Mouse (Mus musculus): Measurements from ENCODE around the gene Olfr959. TPM values are rescaled to one million over a fixed set of nuclear protein-coding genes. Genes with fewer than 3 reads are reported as not detected.

The Olfr959 gene
- not detected in 2 replicates for polyA plus RNA-seq (2014; fragmentation: Nextera tagmentation; extraction: Ambion mirVana)

- Histone ChIP-seq H3K4me2 (no peak within 1 kb of the TSS), H3K36me3 (ENCODE audit: control insufficient read depth, insufficient read depth, low read length) (no peaks in the 10 kb centered on the region), H3K9ac (ENCODE audit: low read depth, low read length) (no peak within 1 kb of the TSS), H3K9me3 (replicated peaks; ENCODE audit: control insufficient read depth, low read length) (no peaks in the 10 kb centered on the region), H3K27ac (ENCODE audit: low read depth, low read length) (no peak within 1 kb of the TSS), H3K4me1 (ENCODE audit: control insufficient read depth, insufficient read depth, low read length) (no peaks in the 10 kb centered on the region), H3K27me3 (ENCODE audit: control insufficient read depth, insufficient read depth, low read length) (no peaks in the 10 kb centered on the region), H3K4me3 (ENCODE audit: low read depth, low read length) (no peak within 1 kb of the TSS)
- no peak for ATAC-seq (replicated peaks; ENCODE audit: insufficient number of reproducible peaks, low FRiP score, low TSS enrichment)
- 79% methylated on average over 3 of the region's 3 CpGs for WGBS (ENCODE audit: insufficient replicate concordance)
These were observed at the start of gene Olfr959 for GRCm38 (mm10) chr9:39575469-39575868. Gene Olfr959, minus strand, starts transcription at chr9:39575569.

- H3K4me2 ChIP-seq, result no peak overlapping the region
- H3K4me3 ChIP-seq (ENCODE audit: low read depth, low read length), result no peak overlapping the region
- ATAC-seq (replicated peaks; ENCODE audit: insufficient number of reproducible peaks, low FRiP score, low TSS enrichment), result no peak
- no peaks in the 10 kb centered on the region for H3K27me3 ChIP-seq (ENCODE audit: control insufficient read depth, insufficient read depth, low read length)
- WGBS (ENCODE audit: insufficient replicate concordance), result 69% methylated on average over 2 of the region's 2 CpGs
- no peak overlapping the region for H3K9ac ChIP-seq (ENCODE audit: low read depth, low read length)
- no peaks in the 10 kb centered on the region for H3K4me1 ChIP-seq (ENCODE audit: control insufficient read depth, insufficient read depth, low read length)
- H3K36me3 ChIP-seq (ENCODE audit: control insufficient read depth, insufficient read depth, low read length), result no peaks in the 10 kb centered on the region
- no peak overlapping the region for H3K27ac ChIP-seq (ENCODE audit: low read depth, low read length)
- H3K9me3 ChIP-seq (replicated peaks; ENCODE audit: control insufficient read depth, low read length), result no peaks in the 10 kb centered on the region
These were observed 49.3 kb upstream of the Olfr959 start for GRCm38 (mm10) chr9:39624711-39625110.

GRCm38 (mm10) chr9:39623783-39624182 is 48.4 kb upstream of the Olfr959 start:
- no peak overlapping the region for H3K9ac ChIP-seq (ENCODE audit: low read depth, low read length)
- no peak for ATAC-seq (replicated peaks; ENCODE audit: insufficient number of reproducible peaks, low FRiP score, low TSS enrichment)
- no peak overlapping the region for H3K27ac ChIP-seq (ENCODE audit: low read depth, low read length)
- WGBS (ENCODE audit: insufficient replicate concordance), result 82% methylated on average over 3 of the region's 3 CpGs
- H3K9me3 ChIP-seq (replicated peaks; ENCODE audit: control insufficient read depth, low read length), result no peaks in the 10 kb centered on the region
- no peak overlapping the region for H3K4me3 ChIP-seq (ENCODE audit: low read depth, low read length)
- no peak overlapping the region for H3K4me2 ChIP-seq
- H3K4me1 ChIP-seq (ENCODE audit: control insufficient read depth, insufficient read depth, low read length), result no peaks in the 10 kb centered on the region
- H3K27me3 ChIP-seq (ENCODE audit: control insufficient read depth, insufficient read depth, low read length), result no peaks in the 10 kb centered on the region
- no peaks in the 10 kb centered on the region for H3K36me3 ChIP-seq (ENCODE audit: control insufficient read depth, insufficient read depth, low read length)

DNA sequence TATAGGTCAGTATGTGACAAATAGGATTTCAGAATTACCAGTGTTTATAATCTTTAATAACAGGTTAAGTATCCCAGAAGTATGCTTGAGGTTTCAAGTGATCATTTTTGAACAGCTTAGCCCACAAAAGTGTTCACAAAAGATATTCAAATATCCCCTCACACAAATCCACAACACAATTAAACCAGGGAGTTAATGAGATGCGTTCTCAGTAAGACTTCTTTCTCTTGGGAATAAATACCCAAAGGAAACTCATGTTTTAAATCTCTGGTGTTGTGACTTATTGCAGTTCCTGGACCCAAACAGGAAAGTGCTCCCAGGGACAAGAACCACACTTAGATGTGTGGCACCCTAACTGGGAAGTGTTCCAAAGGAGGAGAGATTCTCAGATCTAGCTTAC is 45.7 kb upstream of the Olfr959 start, which contains the start of gene Olfr960:
Gene Olfr960 (plus strand): TSS at position 301 of the 400 bp plus-strand sequence.
- no peak within 1 kb of the TSS for H3K9ac ChIP-seq (ENCODE audit: low read depth, low read length)
- no peaks in the 10 kb centered on the region for H3K4me1 ChIP-seq (ENCODE audit: control insufficient read depth, insufficient read depth, low read length)
- no peak within 1 kb of the TSS for H3K4me3 ChIP-seq (ENCODE audit: low read depth, low read length)
- ATAC-seq (replicated peaks; ENCODE audit: insufficient number of reproducible peaks, low FRiP score, low TSS enrichment), result no peak
- no peaks in the 10 kb centered on the region for H3K27me3 ChIP-seq (ENCODE audit: control insufficient read depth, insufficient read depth, low read length)
- 74% methylated on average over 1 of the region's 1 CpGs for whole genome bisulfite sequencing (ENCODE audit: insufficient replicate concordance)
- H3K4me2 ChIP-seq, result no peak within 1 kb of the TSS
- no peaks in the 10 kb centered on the region for H3K36me3 ChIP-seq (ENCODE audit: control insufficient read depth, insufficient read depth, low read length)
- no peak within 1 kb of the TSS for H3K27ac ChIP-seq (ENCODE audit: low read depth, low read length)
- H3K9me3 ChIP-seq (replicated peaks; ENCODE audit: control insufficient read depth, low read length), result no peaks in the 10 kb centered on the region

DNA sequence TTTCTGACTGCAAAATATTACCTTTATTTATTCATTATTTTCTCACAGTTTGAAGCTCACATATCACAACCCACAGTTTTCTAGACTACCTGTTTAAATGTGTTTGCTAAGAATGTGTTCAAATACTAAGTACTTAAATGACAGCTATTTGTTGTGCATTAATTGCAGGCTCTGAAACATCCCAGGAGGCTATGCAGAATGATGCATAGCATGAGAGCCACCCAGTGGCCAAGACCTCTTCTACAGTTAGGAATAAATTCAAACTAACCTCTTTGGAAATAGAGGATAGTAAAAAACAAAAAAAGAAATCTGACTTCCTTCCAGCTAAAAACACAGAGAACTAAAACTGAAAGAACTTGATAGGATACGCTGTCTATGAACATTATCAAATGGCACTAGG is 36.6 kb upstream of the Olfr959 start:
- no peak overlapping the region for H3K9ac ChIP-seq (ENCODE audit: low read depth, low read length)
- ATAC-seq (replicated peaks; ENCODE audit: insufficient number of reproducible peaks, low FRiP score, low TSS enrichment), result no peak
- H3K27ac ChIP-seq (ENCODE audit: low read depth, low read length), result no peak overlapping the region
- H3K4me2 ChIP-seq, result no peak overlapping the region
- no peaks in the 10 kb centered on the region for H3K36me3 ChIP-seq (ENCODE audit: control insufficient read depth, insufficient read depth, low read length)
- H3K4me1 ChIP-seq (ENCODE audit: control insufficient read depth, insufficient read depth, low read length), result no peaks in the 10 kb centered on the region
- no peaks in the 10 kb centered on the region for H3K27me3 ChIP-seq (ENCODE audit: control insufficient read depth, insufficient read depth, low read length)
- WGBS (ENCODE audit: insufficient replicate concordance), result 45% methylated on average over 1 of the region's 1 CpGs
- H3K4me3 ChIP-seq (ENCODE audit: low read depth, low read length), result no peak overlapping the region
- no peaks in the 10 kb centered on the region for H3K9me3 ChIP-seq (replicated peaks; ENCODE audit: control insufficient read depth, low read length)

GRCm38 (mm10) chr9:39610355-39610754 is 35.0 kb upstream of the Olfr959 start, which contains the start of gene Olfr148:
Gene Olfr148, plus strand, starts transcription at chr9:39610655.
- Histone ChIP-seq H3K9me3 (replicated peaks; ENCODE audit: control insufficient read depth, low read length) (no peaks in the 10 kb centered on the region), H3K4me2 (no peak within 1 kb of the TSS), H3K9ac (ENCODE audit: low read depth, low read length) (no peak within 1 kb of the TSS), H3K4me3 (ENCODE audit: low read depth, low read length) (no peak within 1 kb of the TSS), H3K4me1 (ENCODE audit: control insufficient read depth, insufficient read depth, low read length) (no peaks in the 10 kb centered on the region), H3K27me3 (ENCODE audit: control insufficient read depth, insufficient read depth, low read length) (no peaks in the 10 kb centered on the region), H3K36me3 (ENCODE audit: control insufficient read depth, insufficient read depth, low read length) (no peaks in the 10 kb centered on the region), H3K27ac (ENCODE audit: low read depth, low read length) (no peak within 1 kb of the TSS)
- no peak for ATAC-seq (replicated peaks; ENCODE audit: insufficient number of reproducible peaks, low FRiP score, low TSS enrichment)
- WGBS (ENCODE audit: insufficient replicate concordance), result 73% methylated on average over 3 of the region's 3 CpGs

- Histone ChIP-seq H3K36me3 (ENCODE audit: control insufficient read depth, insufficient read depth, low read length) (no peaks in the 10 kb centered on the region), H3K9me3 (replicated peaks; ENCODE audit: control insufficient read depth, low read length) (no peaks in the 10 kb centered on the region), H3K4me3 (ENCODE audit: low read depth, low read length) (no peak overlapping the region), H3K27me3 (ENCODE audit: control insufficient read depth, insufficient read depth, low read length) (no peaks in the 10 kb centered on the region), H3K9ac (ENCODE audit: low read depth, low read length) (no peak overlapping the region), H3K27ac (ENCODE audit: low read depth, low read length) (no peak overlapping the region), H3K4me1 (ENCODE audit: control insufficient read depth, insufficient read depth, low read length) (no peaks in the 10 kb centered on the region), H3K4me2 (no peak overlapping the region)
- no peak for ATAC-seq (replicated peaks; ENCODE audit: insufficient number of reproducible peaks, low FRiP score, low TSS enrichment)
These were observed 33.1 kb upstream of the Olfr959 start for GRCm38 (mm10) chr9:39608497-39608896.

- H3K9me3 ChIP-seq (replicated peaks; ENCODE audit: control insufficient read depth, low read length), result no peaks in the 10 kb centered on the region
- no peaks in the 10 kb centered on the region for H3K4me1 ChIP-seq (ENCODE audit: control insufficient read depth, insufficient read depth, low read length)
- 0% methylated on average over 8 of the region's 8 CpGs for WGBS (ENCODE audit: insufficient replicate concordance)
- H3K4me3 ChIP-seq (ENCODE audit: low read depth, low read length), result peak within 1 kb of the TSS; percentile 51
- no peaks in the 10 kb centered on the region for H3K27me3 ChIP-seq (ENCODE audit: control insufficient read depth, insufficient read depth, low read length)
- peak; percentile 56; the same call in 1 of the 2 replicates for ATAC-seq (replicated peaks; ENCODE audit: insufficient number of reproducible peaks, low FRiP score, low TSS enrichment)
- no peak within 1 kb of the TSS for H3K27ac ChIP-seq (ENCODE audit: low read depth, low read length)
- peak within 1 kb of the TSS; percentile 73 for H3K4me2 ChIP-seq
- H3K36me3 ChIP-seq (ENCODE audit: control insufficient read depth, insufficient read depth, low read length), result no peaks in the 10 kb centered on the region
- H3K9ac ChIP-seq (ENCODE audit: low read depth, low read length), result peak within 1 kb of the TSS; percentile 49; the same call in 1 of the 2 replicates
These were observed 28.7 kb upstream of the Olfr959 start, which contains the start of gene AW551984 for GRCm38 (mm10) chr9:39603999-39604453. Gene AW551984, minus strand, starts transcription at chr9:39604403.

DNA sequence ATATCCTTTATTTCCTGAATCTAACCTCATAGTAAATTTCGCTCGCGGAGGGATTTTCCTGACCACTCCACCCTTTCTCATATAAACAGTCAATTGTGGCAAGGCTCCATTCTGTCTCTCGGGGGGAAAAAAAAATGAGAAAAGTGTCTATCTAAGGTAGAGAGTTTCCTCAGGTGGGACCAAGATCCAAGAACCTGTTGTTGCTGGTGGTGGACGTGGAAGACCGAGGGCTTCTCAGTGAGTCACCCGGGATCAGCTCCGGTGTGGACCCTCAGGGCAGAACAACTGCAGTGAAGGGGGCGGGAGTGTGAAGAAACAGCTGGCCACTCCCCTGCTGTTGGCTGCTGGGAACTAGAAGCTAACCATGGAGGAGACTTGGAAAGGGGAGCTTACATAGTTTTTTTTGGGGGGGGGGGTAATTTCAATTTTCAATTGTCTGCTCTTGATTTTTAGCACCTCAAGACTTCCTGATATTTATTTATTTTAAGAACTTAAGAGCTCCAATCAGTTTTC is 28.0 kb upstream of the Olfr959 start:
- ATAC-seq (replicated peaks; ENCODE audit: insufficient number of reproducible peaks, low FRiP score, low TSS enrichment), result peak; percentile 69; the same call in 1 of the 2 replicates
- no peaks in the 10 kb centered on the region for H3K27me3 ChIP-seq (ENCODE audit: control insufficient read depth, insufficient read depth, low read length)
- no peak overlapping the region for H3K27ac ChIP-seq (ENCODE audit: low read depth, low read length)

More for the DNA sequence above, 28.0 kb upstream of the Olfr959 start:
- Histone ChIP-seq H3K9me3 (replicated peaks; ENCODE audit: control insufficient read depth, low read length) (no peaks in the 10 kb centered on the region), H3K4me1 (ENCODE audit: control insufficient read depth, insufficient read depth, low read length) (no peaks in the 10 kb centered on the region), H3K4me3 (ENCODE audit: low read depth, low read length) (peak overlapping the region; percentile 51), H3K4me2 (peak overlapping the region; percentile 73), H3K36me3 (ENCODE audit: control insufficient read depth, insufficient read depth, low read length) (no peaks in the 10 kb centered on the region), H3K9ac (ENCODE audit: low read depth, low read length) (peak overlapping the region; percentile 48; the same call in 1 of the 2 replicates)
- under 1% methylated on average over 9 of the region's 9 CpGs for WGBS (ENCODE audit: insufficient replicate concordance)

All from heart, embryonic 11.5 days (tissue).